Mouse (Mus musculus): Measurements from ENCODE around the gene Celf3. TPM values are rescaled to one million over a fixed set of nuclear protein-coding genes. Genes with fewer than 3 reads are reported as not detected.

Celf3 gene
- polyA plus RNA-seq, 1 experiment from 2014 or later, result 154 TPM

DNA sequence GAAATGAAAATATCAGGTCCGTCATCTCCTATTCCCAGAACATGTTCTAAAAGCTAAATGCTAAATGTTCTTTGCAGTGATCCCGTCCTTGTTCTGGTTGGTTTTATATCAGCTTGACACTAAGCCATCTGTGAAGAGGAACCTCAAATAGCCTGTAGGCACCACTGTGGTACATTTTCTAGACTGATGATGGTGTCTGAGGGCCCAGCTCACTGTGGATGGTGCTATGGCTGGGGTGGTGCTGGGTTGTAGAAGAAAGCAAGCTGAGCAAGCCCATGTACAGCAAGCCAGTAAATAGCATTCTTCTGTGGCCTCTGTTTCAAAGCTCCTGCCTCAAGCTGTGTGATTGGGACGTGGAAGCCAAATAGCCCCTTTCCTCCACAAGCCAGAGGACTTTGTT, 21.0 kb upstream of the Celf3 start:
- Histone ChIP-seq H3K4me3 (ENCODE audit: low read depth, low read length) (no peak overlapping the region), H3K36me3 (ENCODE audit: control insufficient read depth, insufficient read depth, low read length) (no peaks in the 10 kb centered on the region), H3K4me2 (no peak overlapping the region), H3K27ac (ENCODE audit: low read depth, low read length) (no peak overlapping the region), H3K4me1 (ENCODE audit: control insufficient read depth, insufficient read depth, low read length) (no peaks in the 10 kb centered on the region), H3K27me3 (ENCODE audit: control insufficient read depth, insufficient read depth, low read length) (no peaks in the 10 kb centered on the region), H3K9ac (ENCODE audit: low read length) (no peak overlapping the region), H3K9me3 (ENCODE audit: control insufficient read depth, low read length) (no peaks in the 10 kb centered on the region)
- DNase-seq (ENCODE audit: low spot score, missing footprints) (no peak), ATAC-seq (ENCODE audit: low FRiP score) (no peak)
- 83% methylated on average over 3 of the region's 3 CpGs for WGBS

DNA sequence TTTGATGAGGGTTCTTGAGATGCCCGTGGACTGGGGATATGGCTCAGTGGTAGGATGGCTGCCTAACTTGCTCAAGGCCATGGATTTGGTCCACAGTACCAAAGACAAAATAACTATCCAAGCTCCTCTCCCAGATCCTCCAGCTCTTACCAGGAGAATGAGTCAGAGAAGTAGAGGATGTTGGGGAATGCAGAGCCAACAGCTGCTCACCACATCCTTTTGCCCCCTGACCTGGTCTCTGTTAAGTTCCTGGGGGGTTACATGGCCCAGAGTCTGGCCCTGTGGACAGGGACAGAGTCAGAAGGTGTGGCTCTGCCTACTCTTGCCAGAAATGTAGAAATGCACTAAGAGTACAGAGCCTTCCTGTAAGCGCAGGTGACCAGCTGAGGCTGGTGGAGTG, 18.3 kb upstream of the Celf3 start:
- H3K27me3 ChIP-seq (ENCODE audit: control insufficient read depth, insufficient read depth, low read length), result no peaks in the 10 kb centered on the region
- H3K4me1 ChIP-seq (ENCODE audit: control insufficient read depth, insufficient read depth, low read length), result peaks cover 12% of the 10 kb centered on the region
- H3K9me3 ChIP-seq (ENCODE audit: control insufficient read depth, low read length), result no peaks in the 10 kb centered on the region
- no peaks in the 10 kb centered on the region for H3K36me3 ChIP-seq (ENCODE audit: control insufficient read depth, insufficient read depth, low read length)
- H3K4me3 ChIP-seq (ENCODE audit: low read depth, low read length), result no peak overlapping the region
- no peak for ATAC-seq (ENCODE audit: low FRiP score)
- DNase-seq (ENCODE audit: low spot score, missing footprints), result peak; percentile 17
- 100% methylated on average over 2 of the region's 2 CpGs for WGBS
- H3K4me2 ChIP-seq, result no peak overlapping the region
- H3K27ac ChIP-seq (ENCODE audit: low read depth, low read length), result no peak overlapping the region
- H3K9ac ChIP-seq (ENCODE audit: low read length), result no peak overlapping the region

DNA sequence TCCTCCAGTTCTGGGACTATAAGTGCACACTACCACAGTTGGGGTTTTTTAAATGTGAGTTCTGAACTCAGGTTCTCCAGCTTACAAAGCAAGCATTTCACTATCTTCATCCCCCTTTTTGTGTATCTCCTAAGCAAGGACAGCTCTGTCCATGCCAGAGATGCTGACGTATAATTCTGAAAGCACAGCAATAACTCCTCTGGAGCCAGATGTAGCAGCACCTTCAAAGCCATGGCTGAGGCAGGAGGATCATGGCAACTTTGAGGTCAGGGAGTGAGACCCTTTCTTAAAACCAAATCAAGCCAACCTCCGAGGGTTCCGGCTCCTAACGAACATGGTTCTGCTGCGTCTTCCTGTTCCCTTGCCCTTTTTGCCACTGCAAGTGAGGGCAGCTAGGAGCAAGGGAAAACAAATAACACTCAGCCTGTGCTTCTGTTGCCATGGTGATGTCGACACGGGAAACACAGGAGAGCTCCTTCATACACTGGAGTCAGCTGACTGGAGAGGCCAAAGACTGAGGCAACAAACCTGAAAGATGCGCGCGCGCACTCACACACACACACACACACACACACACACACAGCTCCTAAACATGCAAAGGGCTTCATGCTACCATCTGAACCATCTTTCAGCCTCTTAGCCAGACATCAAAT, 14.0 kb upstream of the Celf3 start:
- ATAC-seq (ENCODE audit: low FRiP score), result peak; percentile 84

DNA sequence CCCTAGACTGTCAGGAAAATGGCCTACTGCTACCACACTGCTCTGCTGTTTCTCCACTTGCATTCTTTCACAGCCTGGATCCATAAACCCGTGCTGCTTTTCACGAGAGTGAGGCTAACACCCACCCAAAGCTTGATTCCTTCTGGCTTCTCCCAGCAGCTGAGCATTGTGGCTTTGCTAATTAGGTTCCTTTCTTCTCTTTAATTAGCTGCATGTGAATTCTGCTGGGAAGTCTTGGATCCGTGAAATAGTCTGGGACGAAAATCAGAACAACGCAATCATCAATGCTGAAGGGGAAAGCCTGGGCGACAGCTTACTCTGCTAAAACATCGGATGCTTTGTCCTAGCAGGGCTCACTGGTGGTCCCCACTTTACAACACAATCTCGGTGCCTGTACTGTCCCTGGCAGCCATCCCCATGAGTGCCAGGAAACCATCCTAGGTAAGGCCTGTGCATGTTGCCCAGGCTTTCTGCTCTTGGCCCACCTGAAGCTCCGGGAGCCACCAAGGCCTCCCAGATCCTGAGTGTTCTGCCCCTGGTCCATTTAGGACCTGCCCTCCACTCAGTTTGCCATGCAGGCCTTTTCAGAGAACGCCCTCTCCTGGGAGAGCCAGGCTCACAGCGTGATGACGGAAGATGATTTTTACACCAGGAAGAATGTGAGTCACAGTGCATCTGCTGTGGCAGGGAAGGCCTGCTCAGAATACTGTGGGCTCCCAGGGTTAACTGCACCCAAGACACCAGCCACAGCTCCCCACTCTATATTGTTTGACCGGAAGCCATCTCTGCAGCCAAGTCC, 12.3 kb upstream of the Celf3 start:
- peaks cover 12% of the 10 kb centered on the region for H3K4me1 ChIP-seq (ENCODE audit: control insufficient read depth, insufficient read depth, low read length)
- no peaks in the 10 kb centered on the region for H3K9me3 ChIP-seq (ENCODE audit: control insufficient read depth, low read length)
- ATAC-seq (ENCODE audit: low FRiP score), result no peak
- no peak overlapping the region for H3K4me2 ChIP-seq
- no peaks in the 10 kb centered on the region for H3K27me3 ChIP-seq (ENCODE audit: control insufficient read depth, insufficient read depth, low read length)
- 57% methylated on average over 13 of the region's 13 CpGs for WGBS
- H3K9ac ChIP-seq (ENCODE audit: low read length), result peak overlapping the region; percentile 18; the same call in 1 of the 2 replicates
- H3K36me3 ChIP-seq (ENCODE audit: control insufficient read depth, insufficient read depth, low read length), result no peaks in the 10 kb centered on the region
- no peak overlapping the region for H3K27ac ChIP-seq (ENCODE audit: low read depth, low read length)
- no peak overlapping the region for H3K4me3 ChIP-seq (ENCODE audit: low read depth, low read length)
- DNase-seq (ENCODE audit: low spot score, missing footprints), result peak; percentile 59

More for the DNA sequence above, 14.0 kb upstream of the Celf3 start:
- DNase-seq (ENCODE audit: low spot score, missing footprints), result peak; percentile 83
- H3K36me3 ChIP-seq (ENCODE audit: control insufficient read depth, insufficient read depth, low read length), result no peaks in the 10 kb centered on the region
- no peak overlapping the region for H3K9ac ChIP-seq (ENCODE audit: low read length)
- WGBS, result 37% methylated on average over 11 of the region's 11 CpGs
- H3K27ac ChIP-seq (ENCODE audit: low read depth, low read length), result peak overlapping the region; percentile 20
- no peaks in the 10 kb centered on the region for H3K9me3 ChIP-seq (ENCODE audit: control insufficient read depth, low read length)
- H3K27me3 ChIP-seq (ENCODE audit: control insufficient read depth, insufficient read depth, low read length), result no peaks in the 10 kb centered on the region
- no peak overlapping the region for H3K4me3 ChIP-seq (ENCODE audit: low read depth, low read length)
- H3K4me2 ChIP-seq, result no peak overlapping the region
- H3K4me1 ChIP-seq (ENCODE audit: control insufficient read depth, insufficient read depth, low read length), result peaks cover 12% of the 10 kb centered on the region

DNA sequence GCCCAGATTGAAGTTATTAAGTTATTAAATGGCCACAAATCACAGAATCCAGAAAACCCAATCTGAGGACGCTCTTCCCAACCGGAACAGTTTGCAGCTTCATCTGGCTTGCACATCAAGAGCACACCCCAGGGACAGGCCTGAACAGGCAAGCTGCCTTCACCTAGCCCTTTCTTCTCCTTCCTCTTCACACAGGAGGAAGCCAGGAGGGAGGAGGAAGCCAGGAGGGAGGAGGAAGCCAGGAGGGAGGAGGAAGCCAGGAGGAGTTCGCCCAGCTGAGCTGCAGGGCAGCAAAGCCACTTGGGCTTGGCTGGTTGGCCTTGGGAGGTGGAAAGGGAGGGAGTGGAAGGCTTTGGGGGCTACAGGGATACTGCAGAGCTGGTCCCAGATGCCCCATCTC, 9.2 kb upstream of the Celf3 start:
- peak; percentile 64 for DNase-seq (ENCODE audit: low spot score, missing footprints)
- no peaks in the 10 kb centered on the region for H3K36me3 ChIP-seq (ENCODE audit: control insufficient read depth, insufficient read depth, low read length)
- H3K9me3 ChIP-seq (ENCODE audit: control insufficient read depth, low read length), result no peaks in the 10 kb centered on the region
- 64% methylated on average over 3 of the region's 3 CpGs for WGBS
- H3K27ac ChIP-seq (ENCODE audit: low read depth, low read length), result no peak overlapping the region
- H3K4me3 ChIP-seq (ENCODE audit: low read depth, low read length), result no peak overlapping the region
- ATAC-seq (ENCODE audit: low FRiP score), result no peak
- peaks cover 21% of the 10 kb centered on the region for H3K4me1 ChIP-seq (ENCODE audit: control insufficient read depth, insufficient read depth, low read length)
- no peak overlapping the region for H3K9ac ChIP-seq (ENCODE audit: low read length)
- no peak overlapping the region for H3K4me2 ChIP-seq
- H3K27me3 ChIP-seq (ENCODE audit: control insufficient read depth, insufficient read depth, low read length), result no peaks in the 10 kb centered on the region

DNA sequence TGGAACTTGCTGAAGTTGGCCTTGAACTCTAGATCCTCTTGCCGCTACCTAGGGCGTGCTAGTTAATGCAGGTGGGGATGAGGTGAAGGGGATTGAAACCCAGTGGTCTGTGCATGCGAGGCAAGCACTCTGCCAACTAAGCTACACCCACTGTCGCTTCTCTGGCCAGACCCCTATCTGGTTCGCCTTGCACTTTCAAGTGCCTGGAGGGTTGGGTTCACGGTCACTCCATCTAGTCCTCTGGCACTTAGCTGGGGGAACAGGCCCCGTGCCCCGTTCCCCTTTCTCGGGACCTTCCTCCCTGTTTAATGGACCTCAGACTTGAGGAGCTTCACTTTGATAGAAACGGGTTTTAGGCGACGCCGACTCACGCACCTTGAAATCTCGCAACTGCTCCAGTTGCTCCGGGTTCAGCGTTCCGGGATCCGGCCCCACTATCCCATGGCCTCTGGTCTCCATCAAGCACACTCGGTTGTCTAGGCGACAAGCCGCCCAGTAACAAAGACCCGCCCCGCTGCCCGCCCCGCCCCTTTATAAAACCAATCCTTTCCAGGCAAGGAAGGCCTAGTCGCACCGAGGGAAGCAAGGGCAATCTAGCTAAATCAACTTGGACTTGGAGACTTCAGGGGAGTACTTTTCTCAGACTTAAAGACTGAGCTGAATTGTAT, 5.5 kb upstream of the Celf3 start:
- peak overlapping the region; percentile 34; the same call in 1 of the 2 replicates for H3K9ac ChIP-seq (ENCODE audit: low read length)
- no peak overlapping the region for H3K27ac ChIP-seq (ENCODE audit: low read depth, low read length)

DNA sequence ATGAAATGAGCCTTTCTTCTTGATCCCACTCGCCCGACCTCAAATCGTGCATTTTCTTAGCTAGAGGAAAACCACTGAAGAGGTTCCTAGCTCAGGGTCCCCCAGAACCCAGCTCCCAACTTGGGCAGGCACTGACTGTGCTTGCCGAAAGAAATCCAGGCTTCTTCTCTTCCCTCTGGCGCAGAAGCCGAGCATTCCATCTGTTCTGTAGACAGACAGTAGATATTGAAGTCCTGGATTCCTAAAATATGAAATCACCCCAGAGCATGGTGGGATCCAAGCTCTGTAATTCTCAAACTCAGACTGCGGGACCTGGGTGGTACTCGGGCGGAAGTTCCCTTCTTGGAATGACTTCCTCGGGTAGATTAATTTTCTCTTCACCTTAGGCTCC, 5.0 kb upstream of the Celf3 start:
- DNase-seq (ENCODE audit: low spot score, missing footprints), result no peak
- 55% methylated on average over 10 of the region's 10 CpGs for WGBS
- no peak overlapping the region for H3K27ac ChIP-seq (ENCODE audit: low read depth, low read length)
- ATAC-seq (ENCODE audit: low FRiP score), result no peak
- H3K4me2 ChIP-seq, result no peak overlapping the region; the same call in 1 of the 2 replicates
- peaks cover 23% of the 10 kb centered on the region for H3K4me1 ChIP-seq (ENCODE audit: control insufficient read depth, insufficient read depth, low read length)
- no peaks in the 10 kb centered on the region for H3K36me3 ChIP-seq (ENCODE audit: control insufficient read depth, insufficient read depth, low read length)
- no peaks in the 10 kb centered on the region for H3K9me3 ChIP-seq (ENCODE audit: control insufficient read depth, low read length)
- peak overlapping the region; percentile 0; the same call in 1 of the 2 replicates for H3K9ac ChIP-seq (ENCODE audit: low read length)
- no peaks in the 10 kb centered on the region for H3K27me3 ChIP-seq (ENCODE audit: control insufficient read depth, insufficient read depth, low read length)
- H3K4me3 ChIP-seq (ENCODE audit: low read depth, low read length), result no peak overlapping the region

More for the DNA sequence above, 5.5 kb upstream of the Celf3 start:
- DNase-seq (ENCODE audit: low spot score, missing footprints) (peak; percentile 94), ATAC-seq (ENCODE audit: low FRiP score) (peak; percentile 85)
- Histone ChIP-seq H3K4me2 (peak overlapping the region; percentile 50), H3K4me1 (ENCODE audit: control insufficient read depth, insufficient read depth, low read length) (peaks cover 22% of the 10 kb centered on the region), H3K4me3 (ENCODE audit: low read depth, low read length) (peak overlapping the region; percentile 28), H3K27me3 (ENCODE audit: control insufficient read depth, insufficient read depth, low read length) (no peaks in the 10 kb centered on the region), H3K36me3 (ENCODE audit: control insufficient read depth, insufficient read depth, low read length) (no peaks in the 10 kb centered on the region), H3K9me3 (ENCODE audit: control insufficient read depth, low read length) (no peaks in the 10 kb centered on the region)
- 11% methylated on average over 28 of the region's 28 CpGs for WGBS

DNA sequence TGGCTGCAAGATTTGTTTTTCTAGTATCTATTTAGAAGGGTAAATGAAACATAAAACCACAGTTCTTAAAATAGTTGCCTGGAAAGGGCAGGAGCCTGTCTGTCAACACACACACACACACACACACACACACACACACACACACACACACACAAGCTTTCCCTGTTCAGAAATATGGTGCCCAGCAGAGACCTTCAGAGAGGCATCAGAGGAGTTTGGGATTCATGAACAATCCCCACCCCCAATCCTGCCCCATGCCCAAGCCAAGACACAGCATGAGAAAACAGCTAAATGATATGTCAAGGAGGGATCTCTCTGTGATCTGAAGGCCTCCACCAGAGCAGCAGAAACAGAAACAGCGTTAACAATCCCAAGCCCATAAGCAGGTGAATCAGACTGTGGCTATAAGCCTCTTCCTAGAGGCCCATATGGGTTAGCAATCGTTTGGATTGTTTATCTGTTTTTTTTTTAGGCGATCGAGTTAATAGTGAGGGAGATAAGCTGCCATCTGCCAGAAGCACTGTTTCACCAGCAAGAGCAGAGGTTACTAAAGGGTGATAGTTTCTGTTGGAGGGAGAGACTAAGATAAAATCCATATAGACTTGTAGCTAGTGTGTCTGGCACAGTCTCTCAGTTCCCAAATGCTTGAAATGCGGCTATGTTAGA, 4.4 kb upstream of the Celf3 start:
- H3K9me3 ChIP-seq (ENCODE audit: control insufficient read depth, low read length), result no peaks in the 10 kb centered on the region
- ATAC-seq (ENCODE audit: low FRiP score) (no peak), DNase-seq (ENCODE audit: low spot score, missing footprints) (peak; percentile 75)
- H3K36me3 ChIP-seq (ENCODE audit: control insufficient read depth, insufficient read depth, low read length), result no peaks in the 10 kb centered on the region
- no peak overlapping the region for H3K4me3 ChIP-seq (ENCODE audit: low read depth, low read length)
- H3K9ac ChIP-seq (ENCODE audit: low read length), result no peak overlapping the region
- H3K4me2 ChIP-seq, result no peak overlapping the region
- no peaks in the 10 kb centered on the region for H3K27me3 ChIP-seq (ENCODE audit: control insufficient read depth, insufficient read depth, low read length)
- WGBS, result 74% methylated on average over 5 of the region's 5 CpGs
- H3K4me1 ChIP-seq (ENCODE audit: control insufficient read depth, insufficient read depth, low read length), result peaks cover 26% of the 10 kb centered on the region
- no peak overlapping the region for H3K27ac ChIP-seq (ENCODE audit: low read depth, low read length)
